Mouse (Mus musculus): ENCODE measurements around the gene Pld6. TPM values are rescaled to one million over a fixed set of nuclear protein-coding genes. Genes with fewer than 3 reads are reported as not detected.

Pld6 gene
- total RNA-seq, 2 experiments from 2014 or later: 0.54 to 0.76 TPM

DNA sequence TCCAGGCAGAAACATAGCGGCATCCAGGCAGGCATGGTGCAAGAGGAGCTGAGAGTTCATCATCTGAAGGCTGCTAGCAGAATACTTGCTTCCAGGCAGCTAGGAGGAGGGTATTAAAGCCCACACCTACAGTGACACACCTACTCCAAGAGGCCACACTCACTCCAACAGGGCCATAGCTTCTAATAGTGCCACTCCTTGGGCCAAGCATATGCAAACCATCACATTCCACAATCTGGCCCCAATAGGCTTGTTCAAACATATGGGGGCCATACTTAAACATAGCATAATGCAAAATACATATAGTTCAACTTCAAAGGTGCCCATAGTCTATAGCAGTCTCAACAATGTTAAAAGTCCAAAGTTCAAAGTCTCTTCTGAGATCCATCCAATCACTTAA lies 1.9 kb upstream of the Pld6 start:
- intact Hi-C loops (cut with DNase I): no loop called here
- DNase-seq: no peak

DNA sequence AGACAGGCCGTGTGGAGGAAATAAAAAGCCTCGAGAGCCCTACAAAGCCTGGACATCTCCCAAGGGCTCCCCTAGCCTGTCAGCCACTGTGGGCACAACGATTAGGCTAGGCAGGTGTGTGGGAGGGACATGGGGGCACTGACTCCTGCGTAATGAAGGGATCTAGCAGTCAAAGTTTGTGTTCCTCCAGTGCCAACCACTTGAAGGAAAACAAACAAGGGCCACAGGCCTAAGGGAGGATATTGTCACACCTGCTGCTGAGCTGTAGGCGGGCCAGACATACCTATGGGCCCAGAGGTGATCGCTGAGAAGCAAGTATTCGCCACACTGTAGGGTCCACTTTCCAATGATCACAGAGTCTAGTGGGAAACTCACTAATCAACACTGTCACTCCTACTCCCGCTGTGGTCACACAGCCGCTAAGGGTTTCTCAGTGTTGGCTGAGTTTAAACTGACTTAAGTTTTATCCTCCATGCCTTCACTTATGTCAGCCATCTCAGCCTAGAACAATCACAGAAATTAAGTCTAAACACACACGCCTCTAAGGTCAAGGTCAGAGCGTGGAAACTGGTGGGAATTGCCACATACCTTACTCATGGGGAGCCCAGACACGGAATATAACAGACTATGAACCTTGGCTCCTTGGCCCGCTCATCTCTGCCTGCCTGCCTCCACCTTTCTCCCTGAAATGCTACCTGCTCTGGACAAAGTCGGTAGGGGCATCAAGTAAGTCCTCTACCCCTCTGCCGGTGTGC lies 824 bp downstream of the Pld6 start:
- intact Hi-C loops (cut with DNase I): no loop called here
- DNase-seq: no peak

DNA sequence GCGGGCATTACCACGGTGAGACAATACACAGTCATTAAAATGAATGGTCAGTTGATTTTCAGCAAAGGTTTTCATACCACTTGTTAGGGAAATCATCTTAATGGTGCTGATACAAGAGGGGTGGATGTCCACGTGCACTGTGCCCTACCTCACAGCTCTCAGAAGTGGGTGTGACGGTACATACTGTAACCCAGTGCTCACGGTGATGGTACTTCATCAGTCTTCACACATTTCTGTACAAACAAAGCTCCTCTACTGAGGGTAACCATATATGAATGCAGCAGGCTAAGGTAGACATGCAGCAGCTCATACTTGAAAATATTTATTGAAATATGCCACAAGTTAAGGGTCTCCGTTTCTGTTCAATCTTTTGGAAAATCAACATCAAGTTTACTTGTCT lies 3.9 kb downstream of the Pld6 start:
- intact Hi-C loops (cut with DNase I): no loop called here
- DNase-seq: no peak

DNA sequence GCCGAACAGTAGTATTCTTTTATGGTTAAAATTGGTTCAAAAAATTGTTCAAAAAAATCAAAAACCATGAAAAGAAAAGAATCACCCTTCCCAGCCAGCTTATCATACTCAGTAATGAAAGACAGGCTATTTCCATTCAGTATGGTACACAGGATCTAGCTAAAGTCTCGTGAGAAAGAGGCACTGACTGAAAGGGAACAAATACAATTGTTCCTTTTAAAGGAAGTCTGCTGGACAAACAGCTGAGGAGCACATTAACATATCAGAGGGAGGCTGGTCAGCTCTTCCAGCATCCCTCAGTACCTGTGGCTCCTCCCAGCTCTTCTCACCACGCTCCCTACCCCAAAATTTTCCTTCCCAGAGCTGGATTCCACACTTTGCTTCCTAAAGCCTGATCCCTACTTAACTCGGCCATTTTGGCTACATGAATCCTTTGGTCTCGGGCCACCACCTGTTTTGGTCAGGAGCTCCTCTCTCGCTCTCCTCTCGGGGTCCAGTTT lies 5.3 kb downstream of the Pld6 start:
- intact Hi-C loops (cut with DNase I): no loop called here
- no peak for DNase-seq

DNA sequence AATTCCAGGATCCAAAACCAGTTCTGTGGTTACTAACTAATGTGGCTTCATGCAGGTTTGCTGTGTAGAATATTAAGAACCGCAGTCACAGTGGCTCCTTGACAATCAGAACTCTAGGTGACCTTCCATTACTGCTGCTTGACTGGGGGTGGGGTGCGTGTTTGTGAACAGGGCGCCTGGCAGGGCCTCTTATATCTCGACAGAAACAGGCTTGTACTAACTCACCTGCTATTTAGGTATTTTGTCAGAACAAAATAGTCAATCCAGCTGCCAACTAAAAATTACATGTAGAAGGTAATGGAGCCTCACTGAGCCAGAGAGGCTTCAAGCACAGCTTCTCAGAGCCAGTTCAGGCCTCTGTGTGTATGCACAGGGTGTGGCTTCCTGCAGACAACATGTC lies 7.2 kb downstream of the Pld6 start:
- DNase-seq: no peak
- intact Hi-C loops (cut with DNase I): no loop called here

DNA sequence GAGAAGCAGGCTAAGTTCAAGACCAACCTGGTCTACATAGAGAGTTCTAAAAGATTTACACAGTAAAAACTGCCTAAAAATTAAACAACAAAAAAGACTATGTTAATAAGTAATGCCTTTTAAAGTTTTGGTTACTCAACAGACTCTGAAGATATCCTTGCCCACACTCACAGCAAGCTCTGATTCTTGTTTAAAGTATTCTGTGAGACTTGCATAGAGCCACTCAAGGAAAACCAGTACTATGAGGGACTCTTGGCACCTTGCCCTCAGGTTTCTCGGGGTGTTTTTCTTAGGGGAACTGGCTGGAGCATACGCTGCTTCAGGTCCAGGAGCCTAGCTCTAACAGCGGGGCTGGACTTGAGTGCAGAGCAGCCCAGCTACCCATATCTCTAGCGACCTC lies 8.0 kb downstream of the Pld6 start:
- intact Hi-C loops (cut with DNase I): loop anchor here (2.0 kb wide), 1 partner anchor 157 kb away; no protein-coding TSS in a partner anchor

DNA sequence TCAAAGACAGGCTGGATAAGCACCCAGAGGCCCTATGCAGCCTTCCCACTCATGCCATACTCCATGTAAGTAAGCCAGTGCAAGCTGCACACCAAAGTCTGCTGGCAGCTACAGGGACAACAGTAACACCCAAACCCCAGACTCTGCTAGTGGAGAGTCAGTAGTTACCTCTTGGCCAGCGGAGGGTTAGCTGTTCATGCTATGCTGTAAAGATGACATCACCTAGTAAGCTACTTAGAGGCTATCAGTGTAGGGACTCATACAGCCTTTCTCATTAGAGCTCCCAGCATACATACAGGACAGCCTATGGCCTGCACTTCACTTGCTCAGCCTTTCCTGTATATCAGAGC lies 8.6 kb downstream of the Pld6 start:
- intact Hi-C loops (cut with DNase I): loop anchor here (2.0 kb wide), 1 partner anchor 156 kb away; no protein-coding TSS in a partner anchor
- no peak for DNase-seq

More for the DNA sequence above, 8.0 kb downstream of the Pld6 start:
- no peak for DNase-seq

DNA sequence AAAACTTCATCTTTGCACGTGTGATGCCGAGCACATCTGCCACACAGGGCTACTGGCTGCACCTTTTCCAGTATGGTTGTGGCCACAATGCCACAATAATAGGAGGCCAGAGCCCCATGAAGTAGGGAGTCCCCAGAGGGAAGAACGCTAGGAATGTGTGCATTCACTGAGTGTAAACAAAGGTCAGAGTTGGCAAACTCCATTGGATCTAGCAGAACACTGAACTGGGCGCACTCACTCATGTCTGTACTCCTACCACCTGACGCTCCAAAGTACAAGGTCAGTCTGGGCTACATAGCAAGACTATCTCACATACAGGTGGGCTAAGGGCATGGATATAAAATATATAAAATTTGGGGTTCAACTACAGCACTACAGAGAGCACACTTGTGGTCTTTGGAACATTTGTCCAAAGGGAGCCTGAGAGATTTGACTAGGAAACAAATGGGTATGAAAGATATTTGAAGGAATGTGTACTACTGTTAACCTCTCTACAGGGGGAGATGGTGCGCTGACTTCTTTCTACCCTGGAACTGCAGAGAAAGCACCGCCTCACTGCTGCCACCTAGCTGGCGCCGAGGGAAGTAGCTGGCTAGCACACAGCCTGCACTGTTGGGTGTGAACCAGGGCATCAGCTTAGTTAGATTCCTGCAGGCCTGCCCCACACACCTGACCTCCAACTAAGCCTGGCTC lies 9.1 kb downstream of the Pld6 start:
- intact Hi-C loops (cut with DNase I): loop anchor here (2.0 kb wide), 1 partner anchor 156 kb away; no protein-coding TSS in a partner anchor
- peak; percentile 82 to 89 for DNase-seq

DNA sequence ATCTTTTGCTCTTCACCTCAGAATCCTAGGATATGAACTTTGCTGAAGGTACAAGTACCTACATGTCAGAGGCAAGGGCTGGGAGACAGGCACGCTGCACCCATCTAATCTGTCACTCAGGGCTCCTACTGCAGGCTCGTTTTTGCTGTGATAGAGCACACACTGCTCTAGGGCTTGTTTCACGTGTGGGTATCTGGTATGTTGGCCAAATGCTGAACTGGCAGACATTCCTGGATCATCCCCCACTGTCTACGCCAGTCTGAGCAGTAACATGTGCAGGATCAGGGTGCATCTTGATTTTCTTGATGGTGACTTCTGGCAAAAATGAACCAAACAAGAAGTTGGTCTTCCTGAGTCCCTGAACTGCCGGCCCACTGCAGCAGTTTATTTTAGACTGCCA lies 10.2 kb downstream of the Pld6 start:
- DNase-seq: no peak
- intact Hi-C loops (cut with DNase I): no loop called here

DNA sequence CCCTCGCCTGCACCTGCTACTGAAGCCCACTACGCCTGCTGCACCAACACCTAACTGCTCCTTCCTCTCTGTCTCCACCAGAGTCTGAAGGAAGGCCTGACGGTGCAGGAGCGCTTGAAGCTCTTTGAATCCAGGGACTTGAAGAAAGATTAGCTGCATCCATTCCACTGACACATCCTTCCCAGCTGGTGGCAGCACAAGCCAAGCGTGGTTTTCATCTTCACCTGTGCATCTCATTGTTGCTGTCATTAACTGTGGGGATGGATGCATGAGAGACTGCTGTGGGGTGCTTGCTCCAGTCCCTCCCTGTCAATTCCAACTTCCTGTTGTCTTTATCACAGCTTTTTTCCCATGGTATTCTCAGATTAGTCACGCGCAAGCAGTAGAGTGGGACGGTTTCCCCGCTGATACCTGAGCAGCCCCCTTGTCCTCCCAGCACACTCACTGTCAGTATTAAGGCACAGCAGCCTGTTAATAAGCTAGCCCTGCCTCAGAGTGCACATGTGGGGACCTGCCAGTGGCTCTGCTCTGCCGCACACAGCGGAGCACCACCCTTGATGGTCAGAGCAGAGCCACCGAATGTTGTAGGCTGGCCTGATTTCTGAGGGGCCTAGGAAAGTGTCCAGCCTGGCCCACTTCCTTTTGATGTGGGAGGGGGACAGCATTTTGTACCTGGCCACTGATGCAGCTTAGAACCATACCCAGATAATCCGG lies 11.9 kb downstream of the Pld6 start:
- no peak for DNase-seq

DNA sequence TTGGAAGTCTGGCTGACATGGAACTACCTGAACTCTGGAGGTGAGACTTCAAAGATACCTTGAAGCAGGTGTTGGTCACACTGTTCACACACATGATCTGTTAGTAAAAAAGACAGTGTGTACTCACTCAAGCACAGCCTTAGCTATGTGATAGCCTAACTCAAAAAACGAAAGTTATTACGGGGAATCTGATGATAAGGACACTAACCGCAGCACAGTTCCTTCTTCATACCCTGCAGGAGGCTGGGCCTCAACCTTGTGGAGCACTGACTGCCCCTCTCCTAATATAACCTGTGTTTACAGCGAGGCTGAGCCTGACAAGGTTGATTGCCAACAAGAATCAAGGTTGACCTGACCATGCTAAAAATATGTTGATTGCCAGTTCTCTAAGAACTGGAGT lies 12.9 kb downstream of the Pld6 start:
- DNase-seq: no peak
- intact Hi-C loops (cut with DNase I): no loop called here

More for the DNA sequence above, 11.9 kb downstream of the Pld6 start:
- intact Hi-C loops (cut with DNase I): no loop called here

DNA sequence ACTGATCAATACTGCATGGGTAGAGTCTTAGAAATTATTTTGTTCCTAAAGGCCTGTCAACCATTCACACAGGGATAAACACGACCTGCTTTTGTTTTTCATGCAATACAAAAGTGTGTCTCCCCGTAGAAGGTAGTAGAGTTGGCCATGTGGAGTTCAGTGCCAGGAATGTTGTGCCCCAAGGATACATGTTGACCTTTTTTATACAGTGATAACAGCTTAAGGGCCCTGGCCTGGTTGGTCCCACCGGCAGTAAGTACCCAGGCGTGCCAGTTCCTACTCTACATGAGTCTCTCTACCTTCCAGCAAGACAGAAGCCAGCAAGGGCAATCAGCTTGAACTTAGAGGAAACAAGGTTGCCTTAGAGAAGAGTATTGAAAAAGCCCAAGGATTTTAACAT lies 14.5 kb downstream of the Pld6 start:
- intact Hi-C loops (cut with DNase I): no loop called here
- DNase-seq: no peak

DNA sequence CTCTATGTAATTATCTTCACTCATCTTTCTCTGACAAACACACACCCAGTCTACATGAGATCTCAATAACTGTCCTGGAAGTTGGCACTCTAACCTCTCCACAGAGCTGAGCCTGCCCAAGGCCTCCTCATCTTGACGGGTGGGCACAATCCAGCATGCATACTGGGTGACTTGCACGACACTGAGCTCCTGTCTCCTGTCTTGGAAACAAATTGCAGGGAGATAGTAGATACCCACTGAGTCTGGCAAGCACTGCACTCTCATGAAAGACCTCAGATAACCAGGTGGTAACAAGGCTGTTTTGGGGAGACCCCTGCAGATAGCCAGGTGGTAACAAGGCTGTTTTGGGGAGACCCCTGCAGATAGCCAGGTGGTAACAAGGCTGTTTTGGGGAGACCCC lies 15.2 kb downstream of the Pld6 start:
- no peak for DNase-seq
- intact Hi-C loops (cut with DNase I): no loop called here

DNA sequence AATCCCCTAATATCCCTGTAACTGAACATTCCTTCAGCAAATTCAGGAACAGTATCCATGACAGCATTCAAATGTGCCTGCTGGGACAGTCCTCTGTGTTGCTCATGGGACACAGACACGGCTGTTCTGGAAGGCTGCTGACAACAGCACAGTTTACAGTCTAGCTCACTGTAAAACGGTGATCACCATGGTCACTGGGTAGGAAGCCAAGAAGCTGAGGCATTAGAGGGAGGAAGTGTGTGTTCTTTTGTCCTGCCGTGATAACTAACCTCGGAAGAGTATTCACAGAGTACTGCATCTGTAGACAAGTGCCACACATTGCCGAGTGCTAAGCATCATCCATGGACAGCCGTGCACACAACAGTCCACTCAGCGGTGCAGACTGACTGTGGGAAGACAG lies 16.7 kb downstream of the Pld6 start:
- DNase-seq: no peak
- intact Hi-C loops (cut with DNase I): no loop called here

DNA sequence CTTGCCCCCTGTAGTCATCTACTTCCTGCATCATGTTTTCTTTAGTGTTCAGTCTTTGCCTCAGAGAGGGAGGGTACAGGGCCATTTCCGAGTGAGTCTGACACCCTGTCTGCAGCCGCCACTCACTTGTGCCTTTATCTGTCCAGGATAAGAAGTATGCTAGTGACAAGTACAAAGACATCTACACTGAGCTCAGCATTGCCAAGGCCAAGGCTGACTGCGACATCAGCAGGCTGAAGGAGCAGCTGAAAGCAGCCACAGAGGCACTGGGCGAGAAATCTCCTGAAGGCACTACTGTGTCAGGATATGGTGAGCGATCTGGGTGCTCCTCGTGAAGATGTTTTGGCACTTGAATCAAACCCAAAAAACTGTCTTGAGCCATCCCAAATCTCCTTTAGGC lies 17.7 kb downstream of the Pld6 start:
- intact Hi-C loops (cut with DNase I): no loop called here

DNA sequence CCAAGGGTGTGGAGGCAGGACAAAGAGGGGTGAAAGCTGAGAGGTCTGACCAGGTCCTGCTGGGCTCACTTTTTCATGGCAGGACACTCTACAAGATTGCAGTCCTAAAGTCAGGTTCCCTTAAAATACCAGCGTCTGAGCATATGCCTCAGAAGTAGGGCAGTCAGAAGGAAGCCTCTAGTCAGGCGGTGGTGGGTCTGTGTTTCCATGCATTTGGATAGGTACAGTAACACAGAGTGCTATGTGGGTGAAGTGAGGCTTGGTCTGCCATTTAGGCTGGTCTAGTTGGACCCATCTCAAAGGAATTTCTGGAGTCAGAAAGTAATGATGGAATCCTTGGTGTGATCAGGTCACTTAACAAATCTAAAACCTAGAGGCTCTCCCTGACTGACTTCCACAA lies 18.1 kb downstream of the Pld6 start:
- no peak for DNase-seq

More for the DNA sequence above, 17.7 kb downstream of the Pld6 start:
- no peak for DNase-seq

DNA sequence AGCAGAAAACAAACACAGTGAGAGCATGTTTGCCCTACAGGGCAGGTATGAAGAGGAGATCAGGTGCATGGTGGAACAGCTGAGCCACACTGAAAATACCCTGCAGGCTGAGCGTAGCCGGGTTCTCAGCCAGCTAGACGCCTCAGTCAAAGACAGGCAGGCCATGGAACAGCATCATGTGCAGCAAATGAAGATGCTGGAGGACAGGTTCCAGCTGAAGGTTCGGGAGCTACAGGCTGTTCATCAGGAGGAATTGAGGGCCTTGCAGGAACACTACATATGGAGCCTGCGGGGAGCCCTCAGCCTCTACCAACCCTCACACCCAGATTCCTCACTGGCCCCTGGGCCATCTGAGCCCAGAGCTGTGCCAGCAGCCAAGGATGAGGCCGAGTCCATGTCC lies 26.6 kb downstream of the Pld6 start:
- DNase-seq: no peak
- intact Hi-C loops (cut with DNase I): no loop called here

More for the DNA sequence above, 18.1 kb downstream of the Pld6 start:
- intact Hi-C loops (cut with DNase I): no loop called here

DNA sequence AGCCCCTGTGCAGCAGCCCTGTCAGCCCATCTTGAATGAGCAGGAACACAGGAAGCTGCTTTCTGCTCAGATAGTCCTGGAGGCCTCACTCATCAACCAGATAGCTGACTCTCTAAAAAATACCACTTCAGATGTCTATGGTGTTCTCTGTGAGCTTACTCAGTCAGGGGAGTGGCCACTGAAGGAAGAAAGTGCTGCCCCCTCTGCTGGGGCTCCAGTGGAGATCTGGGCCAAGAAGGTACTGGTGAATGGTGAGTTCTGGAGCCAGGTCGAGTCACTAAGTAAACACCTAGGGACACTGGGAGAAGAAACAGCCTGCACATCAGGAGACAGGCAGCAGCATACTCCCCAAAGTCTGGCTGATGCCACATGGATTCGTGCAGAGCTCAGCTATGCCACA lies 27.8 kb downstream of the Pld6 start:
- intact Hi-C loops (cut with DNase I): no loop called here
- DNase-seq: no peak

DNA sequence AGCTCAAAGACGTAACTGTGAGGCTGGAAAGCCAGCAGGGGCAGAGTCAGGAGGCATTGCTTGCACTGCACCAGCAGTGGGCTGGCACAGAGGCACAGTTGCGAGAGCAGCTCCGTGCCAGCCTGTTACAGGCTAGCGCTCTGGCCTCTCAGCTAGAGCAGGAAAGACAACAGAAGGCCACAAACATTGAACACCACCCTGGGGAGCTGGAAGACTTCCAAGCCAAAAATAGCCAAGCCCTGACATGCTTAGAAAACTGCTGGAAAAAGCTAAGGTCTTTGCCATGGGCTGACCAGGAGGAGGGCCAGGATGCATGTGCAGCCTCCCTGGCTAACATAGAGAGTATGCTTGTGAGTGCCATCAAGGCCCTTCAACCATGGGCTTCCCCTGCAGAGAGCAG lies 28.3 kb downstream of the Pld6 start:
- DNase-seq: peak; percentile 55 to 74
- intact Hi-C loops (cut with DNase I): no loop called here

DNA sequence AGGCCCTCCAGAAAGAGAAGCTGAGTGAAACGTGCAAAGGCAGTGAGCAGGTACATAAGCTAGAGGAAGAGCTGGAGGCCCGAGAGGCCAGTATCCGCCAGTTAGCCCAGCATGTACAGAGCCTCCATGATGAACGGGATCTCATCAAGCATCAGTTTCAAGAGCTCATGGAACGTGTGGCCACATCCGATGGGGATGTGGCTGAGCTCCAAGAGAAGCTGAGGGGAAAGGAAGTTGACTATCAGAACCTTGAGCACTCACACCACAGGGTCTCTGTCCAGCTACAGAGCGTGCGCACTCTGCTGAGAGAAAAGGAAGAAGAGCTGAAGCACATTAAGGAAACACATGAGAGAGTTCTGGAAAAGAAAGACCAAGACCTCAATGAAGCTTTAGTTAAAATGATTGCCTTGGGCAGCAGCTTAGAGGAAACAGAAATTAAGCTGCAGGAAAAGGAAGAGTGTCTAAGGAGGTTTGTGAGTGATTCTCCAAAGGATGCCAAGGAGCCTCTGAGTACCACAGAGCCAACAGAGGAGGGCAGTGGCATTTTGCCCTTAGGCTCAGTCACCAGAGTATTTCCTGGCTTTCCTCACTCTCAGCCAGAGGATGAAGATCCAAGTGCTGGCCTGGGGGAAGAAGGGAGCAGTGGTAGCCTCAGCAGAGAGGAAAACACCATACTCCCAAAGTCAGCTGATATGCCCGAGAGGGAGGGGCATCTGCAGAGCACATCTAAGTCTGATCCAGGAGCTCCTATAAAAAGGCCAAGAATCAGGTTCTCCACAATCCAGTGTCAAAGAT lies 29.1 kb downstream of the Pld6 start:
- peak in 1 of 2 experiments; percentile 33 for DNase-seq

More for the DNA sequence above, 29.1 kb downstream of the Pld6 start:
- intact Hi-C loops (cut with DNase I): no loop called here
